Mouse (Mus musculus) urinary bladder, postnatal 25 days (tissue): ENCODE measurements around the gene Castor2.

Experiments used
- DNase-seq: peaks from one replicate; pipeline ENCODE4 v3.0.0; 2022; ENCODE audit warnings: low spot score

The Castor2 gene

GRCm38 (mm10) chr5:134102720-134103119 is 3.2 kb downstream of the Castor2 start:
- DNase-seq, result no peak

- no peak for DNase-seq
Measured at GRCm38 (mm10) chr5:134105829-134106228, 6.3 kb downstream of the Castor2 start.

GRCm38 (mm10) chr5:134114981-134115380 is 15.5 kb downstream of the Castor2 start:
- no peak for DNase-seq

GRCm38 (mm10) chr5:134115639-134116259 is 16.2 kb downstream of the Castor2 start:
- DNase-seq, result no peak

- DNase-seq, result no peak
Measured at GRCm38 (mm10) chr5:134118798-134119407, 19.4 kb downstream of the Castor2 start.

GRCm38 (mm10) chr5:134119481-134120120 is 20.1 kb downstream of the Castor2 start:
- DNase-seq, result peak; percentile 40

GRCm38 (mm10) chr5:134120135-134120534 is 20.6 kb downstream of the Castor2 start:
- no peak for DNase-seq

GRCm38 (mm10) chr5:134121138-134121892 is 21.8 kb downstream of the Castor2 start:
- DNase-seq, result no peak

GRCm38 (mm10) chr5:134121893-134122259 is 22.4 kb downstream of the Castor2 start:
- DNase-seq, result no peak

- no peak for DNase-seq
Measured at GRCm38 (mm10) chr5:134123846-134124245, 24.3 kb downstream of the Castor2 start.

- DNase-seq, result no peak
Measured at GRCm38 (mm10) chr5:134126232-134126631, 26.7 kb downstream of the Castor2 start.

- peak; percentile 24 for DNase-seq
Measured at GRCm38 (mm10) chr5:134131586-134131985, 32.1 kb downstream of the Castor2 start.

- no peak for DNase-seq
Measured at GRCm38 (mm10) chr5:134136022-134136421, 36.5 kb downstream of the Castor2 start.

- DNase-seq, result no peak
Measured at GRCm38 (mm10) chr5:134137933-134138332, 38.4 kb downstream of the Castor2 start.

- no peak for DNase-seq
Measured at GRCm38 (mm10) chr5:134139429-134139828, 39.9 kb downstream of the Castor2 start.

GRCm38 (mm10) chr5:134141236-134141635 is 41.7 kb downstream of the Castor2 start:
- DNase-seq, result no peak

- DNase-seq, result no peak
Measured at GRCm38 (mm10) chr5:134142381-134142780, 42.9 kb downstream of the Castor2 start.

GRCm38 (mm10) chr5:134144986-134145385 is 45.5 kb downstream of the Castor2 start:
- DNase-seq, result no peak

GRCm38 (mm10) chr5:134147194-134147753 is 47.8 kb downstream of the Castor2 start:
- DNase-seq, result no peak

GRCm38 (mm10) chr5:134148153-134148552 is 48.6 kb downstream of the Castor2 start:
- DNase-seq, result no peak

GRCm38 (mm10) chr5:134151895-134152294 is 52.4 kb downstream of the Castor2 start:
- DNase-seq, result no peak

GRCm38 (mm10) chr5:134155916-134156466 is 56.5 kb downstream of the Castor2 start:
- no peak for DNase-seq
